Mouse (Mus musculus) ES-Bruce4 (cell line): ENCODE results near the gene Nudc.

ENCODE experiments used
- EP300 ChIP-seq: IDR thresholded peaks from 2 replicates; pipeline ENCODE4 v1.6.1; 2011; ENCODE audit warnings: low read depth, low read length; ENCODE audit not compliant: insufficient read depth
- POLR2A ChIP-seq: IDR thresholded peaks from one replicate; pipeline ENCODE4 v1.8.1; 2011; ENCODE audit warnings: low read length; ENCODE audit not compliant: insufficient read depth

- TF ChIP-seq EP300 (no peak), POLR2A (no peak)
Measured at GRCm38 (mm10) chr4:133570066-133570466, 24.3 kb upstream of the Nudc start.
